Mouse (Mus musculus): ENCODE results near the gene Adgrf3. TPM values are rescaled to one million over a fixed set of nuclear protein-coding genes. Genes with fewer than 3 reads are reported as not detected.

The Adgrf3 gene
- total RNA-seq, 2 experiments from 2014 or later, result not detected

- no peak for DNase-seq
These were observed 4.0 kb downstream of the Adgrf3 start for GRCm38 (mm10) chr5:30201521-30201920.

DNA sequence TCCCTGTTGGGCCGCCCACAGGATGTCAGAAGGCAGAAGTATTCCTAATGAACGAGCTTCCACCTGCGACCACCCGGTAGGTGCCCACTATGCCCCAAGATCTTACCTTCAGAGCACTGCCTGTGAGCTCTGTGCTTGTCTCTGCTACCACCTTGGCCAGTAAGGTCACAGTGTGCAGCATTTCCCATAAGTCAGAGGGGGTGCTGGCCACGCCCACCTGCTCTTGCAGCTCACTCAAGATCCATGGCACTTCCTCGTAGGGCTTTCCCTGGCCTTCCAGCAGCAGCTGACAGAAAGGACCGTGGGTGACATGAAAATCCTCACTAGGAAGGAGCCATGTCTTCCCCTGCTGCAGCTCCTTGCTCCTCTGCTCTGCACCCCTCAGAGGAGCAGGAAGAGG is 7.3 kb downstream of the Adgrf3 start:
- no peak for DNase-seq

GRCm38 (mm10) chr5:30195340-30195739 is 10.2 kb downstream of the Adgrf3 start:
- no peak for DNase-seq

DNA sequence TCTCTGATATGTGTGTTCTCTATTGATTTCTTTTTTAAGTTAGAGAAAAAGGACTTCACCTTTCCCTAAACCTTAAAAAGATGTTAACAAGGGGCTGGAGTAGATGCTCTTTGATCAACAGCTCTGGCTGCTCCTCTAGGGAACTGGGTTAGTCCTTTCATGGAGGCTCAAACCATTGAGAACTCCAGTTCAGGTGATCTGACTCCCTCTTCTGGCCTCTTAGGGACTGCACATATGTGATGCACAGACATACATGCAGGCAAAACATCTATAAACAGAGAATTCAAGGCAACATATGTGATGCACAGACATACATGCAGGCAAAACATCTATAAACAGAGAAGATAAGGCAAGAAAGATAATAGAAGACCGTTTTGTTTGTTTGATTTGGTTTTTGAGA is 13.1 kb downstream of the Adgrf3 start:
- DNase-seq, result no peak

GRCm38 (mm10) chr5:30187687-30188485 is 17.6 kb downstream of the Adgrf3 start:
- DNase-seq, result no peak

- DNase-seq, result no peak
These were observed 29.7 kb downstream of the Adgrf3 start for GRCm38 (mm10) chr5:30175811-30176210.

DNA sequence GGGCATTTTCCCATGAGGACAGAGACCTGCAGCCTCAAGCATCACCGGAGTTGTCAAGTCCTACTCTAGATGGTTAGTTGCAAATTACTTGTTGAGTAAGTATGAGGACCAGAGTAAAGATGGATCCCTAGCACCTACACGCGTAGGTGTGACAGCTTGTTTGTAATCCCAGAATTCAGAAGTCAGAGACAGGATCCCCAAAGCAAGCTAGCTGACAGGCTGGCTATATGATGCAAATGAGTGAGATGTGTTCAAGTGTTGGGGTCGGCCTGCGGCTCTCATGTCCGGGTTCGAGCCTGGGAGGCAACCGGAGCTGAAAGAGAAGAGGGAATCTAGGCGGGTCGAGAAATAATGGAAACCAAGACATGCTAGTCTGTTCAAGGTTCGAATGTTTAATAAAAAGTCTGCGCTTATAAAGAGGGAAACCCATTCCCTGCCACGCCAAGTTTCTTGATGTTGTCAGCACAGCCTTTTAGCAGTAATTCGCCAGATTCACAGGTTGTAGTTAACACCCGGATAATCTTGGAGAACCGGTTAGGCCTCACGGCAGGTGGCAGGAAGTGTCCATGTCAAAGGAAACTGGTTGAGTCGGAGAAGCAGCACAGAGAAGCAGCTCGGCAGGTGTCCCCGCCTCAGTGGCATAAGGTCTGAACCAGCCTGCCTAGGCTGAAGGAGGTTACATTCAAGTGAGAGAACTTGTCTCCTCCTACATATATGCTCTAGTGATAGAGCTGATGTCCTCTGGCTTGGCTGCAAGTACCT is 32.4 kb downstream of the Adgrf3 start:
- DNase-seq, result no peak

- DNase-seq, result no peak
These were observed 33.4 kb downstream of the Adgrf3 start for GRCm38 (mm10) chr5:30172115-30172514.

DNA sequence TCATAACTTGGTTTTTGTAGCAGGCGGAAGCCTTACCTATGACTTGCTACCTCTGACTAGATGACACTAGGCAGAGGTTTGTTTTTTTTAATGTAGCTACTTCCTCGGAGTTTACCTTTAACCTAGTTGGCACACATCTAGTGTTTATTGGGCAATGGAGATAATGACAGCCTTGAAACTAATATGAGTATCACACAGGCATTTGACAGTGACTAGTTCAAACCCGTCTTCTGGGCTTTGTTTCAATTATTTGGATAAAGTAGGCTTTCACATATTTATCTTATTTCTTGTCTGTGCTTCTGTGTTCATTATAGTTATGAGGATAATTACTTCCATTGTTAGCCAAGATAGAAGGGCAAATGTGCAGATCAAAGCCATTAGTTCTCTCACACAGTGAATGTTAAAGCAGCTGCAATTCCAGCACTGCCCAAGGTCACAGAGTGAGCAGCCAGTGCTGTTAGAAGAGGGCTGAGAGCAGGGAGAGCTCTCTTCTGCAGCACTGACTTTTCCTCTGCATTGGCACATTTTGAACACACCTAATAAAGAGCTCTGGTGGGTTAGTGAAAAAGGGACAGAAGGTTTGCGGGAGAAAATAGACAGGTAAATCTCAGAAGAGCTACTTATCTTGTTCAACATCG is 35.1 kb downstream of the Adgrf3 start:
- no peak for DNase-seq

DNA sequence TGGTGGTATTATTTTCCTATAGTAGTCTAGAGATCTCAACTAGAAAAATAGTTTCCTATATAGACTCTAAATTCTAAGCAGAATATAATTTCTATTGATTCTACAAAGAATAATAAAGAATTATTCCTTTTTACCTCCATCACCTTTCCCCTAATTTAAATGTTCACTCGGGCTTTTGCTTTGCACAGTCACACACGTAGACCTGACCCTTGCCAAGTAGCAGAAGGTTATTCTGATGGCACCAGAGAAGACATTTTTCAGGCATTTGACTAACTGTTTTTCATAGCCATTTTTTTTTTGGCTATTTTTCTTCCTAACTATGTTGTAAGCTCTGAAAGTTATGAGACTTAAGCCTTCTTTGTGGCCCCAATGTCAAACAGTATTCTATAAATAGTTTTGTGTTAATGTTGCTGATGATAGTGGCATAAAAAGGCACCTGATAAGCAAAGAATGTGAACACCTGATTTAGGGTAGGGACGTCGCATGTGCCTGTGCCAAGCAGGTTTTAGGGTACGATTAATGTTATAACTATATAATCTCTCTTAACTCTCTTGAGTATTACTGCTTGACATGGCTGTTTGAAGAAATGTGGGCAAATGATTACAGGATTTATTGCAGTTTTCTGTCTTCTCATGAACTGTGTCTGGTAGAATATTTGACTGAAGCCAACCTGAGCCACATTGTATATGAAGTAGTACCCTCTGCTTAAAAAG is 40.1 kb downstream of the Adgrf3 start:
- no peak for DNase-seq

DNA sequence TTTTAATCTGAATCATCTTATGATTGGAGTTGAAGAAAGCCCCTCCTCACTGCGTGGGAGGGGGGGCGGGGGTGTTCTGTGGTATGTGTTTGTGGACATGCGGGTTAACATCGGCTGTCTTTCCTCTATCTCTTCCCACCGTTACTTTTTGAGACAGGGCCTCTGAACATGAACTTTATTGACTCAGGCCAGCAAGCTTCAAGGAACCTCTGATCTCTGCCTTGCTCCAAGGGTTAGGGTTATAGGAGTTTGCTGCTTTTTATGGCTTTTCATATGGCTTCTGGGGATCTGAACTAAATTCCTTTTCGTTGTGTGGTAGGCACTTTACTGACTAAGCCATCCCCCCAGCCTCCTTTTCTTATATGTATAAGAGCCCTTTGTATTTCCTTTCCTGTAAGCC is 43.2 kb downstream of the Adgrf3 start:
- DNase-seq, result no peak

DNA sequence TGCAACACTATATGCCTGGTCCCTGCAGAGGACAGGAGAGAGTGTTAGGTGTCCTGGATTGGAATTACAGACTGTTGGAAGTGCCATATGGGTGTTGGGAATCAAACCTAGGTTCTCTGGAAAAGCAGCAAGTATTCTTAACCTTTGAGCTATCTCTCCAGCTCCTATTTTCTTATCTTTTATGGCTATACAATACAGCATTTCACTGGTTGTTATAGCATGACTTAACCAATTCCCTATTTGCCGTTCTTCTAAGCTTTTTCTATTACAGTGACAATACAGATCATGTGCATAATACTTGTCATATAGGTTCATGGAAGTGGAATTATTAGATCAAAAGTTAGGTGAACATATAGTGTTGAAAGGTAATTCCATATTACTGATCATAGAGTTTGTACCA is 43.7 kb downstream of the Adgrf3 start:
- DNase-seq, result no peak

GRCm38 (mm10) chr5:30159601-30160000 is 45.9 kb downstream of the Adgrf3 start:
- peak; percentile 46 for DNase-seq

DNA sequence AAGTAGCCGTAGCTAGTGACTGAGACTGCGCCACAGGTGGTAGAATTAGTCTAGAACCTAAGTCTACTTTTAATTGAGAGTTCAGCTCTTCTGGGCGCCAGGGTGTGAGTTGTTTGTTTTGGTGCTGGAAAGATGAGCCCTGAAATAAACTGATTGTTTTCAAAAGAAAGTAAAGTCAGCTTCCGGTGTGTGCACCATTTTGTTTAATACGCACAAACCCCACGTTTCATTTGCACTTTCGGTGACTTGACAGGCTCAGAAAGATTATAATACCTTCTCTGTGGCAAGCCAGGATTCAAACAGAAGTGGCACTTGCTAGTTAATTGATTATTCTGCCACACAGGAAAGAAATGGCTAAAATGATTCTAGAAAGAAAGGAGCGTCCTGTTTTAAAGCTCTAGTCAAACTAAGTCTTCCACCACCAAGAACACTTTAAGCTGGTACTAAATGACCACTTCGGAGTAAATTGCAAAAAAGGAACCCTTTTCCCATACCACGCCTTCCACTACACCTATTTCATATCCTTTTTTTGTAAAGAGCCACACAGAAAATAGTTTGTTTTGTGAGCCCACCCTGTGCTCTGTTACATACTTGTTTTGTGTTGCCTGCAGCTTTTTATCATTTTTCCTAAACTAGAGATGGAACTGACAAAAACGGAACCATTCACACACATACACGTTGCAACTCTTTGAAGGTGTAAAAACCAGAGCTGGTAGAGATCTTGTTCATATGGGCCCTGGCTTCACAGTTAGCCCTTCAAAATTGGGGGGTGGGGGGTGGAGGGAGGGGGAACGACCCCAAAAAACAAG is 49.5 kb downstream of the Adgrf3 start:
- DNase-seq, result no peak

DNA sequence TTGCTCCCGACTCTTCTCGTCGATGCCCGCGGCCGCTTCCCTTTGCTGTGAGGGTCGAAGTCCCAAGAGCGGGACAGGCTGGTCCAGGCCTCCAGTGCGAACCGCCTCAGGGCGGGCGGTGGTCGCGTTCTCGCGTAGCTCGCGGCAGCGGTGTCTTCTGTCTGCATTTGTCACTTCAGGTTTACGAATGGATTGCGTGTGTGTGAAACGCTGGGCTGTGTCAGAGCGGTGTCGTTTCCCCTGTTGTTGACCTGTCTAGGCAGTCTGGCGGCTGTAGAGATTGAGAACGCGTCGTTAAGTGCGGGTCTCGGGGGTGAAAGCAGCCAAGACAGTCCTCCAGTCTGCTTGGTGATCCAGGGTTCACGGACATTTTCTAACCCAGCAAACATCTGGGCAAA is 50.1 kb downstream of the Adgrf3 start:
- DNase-seq, result no peak

GRCm38 (mm10) chr5:30154474-30155394 is 50.8 kb downstream of the Adgrf3 start, which contains the start of the genes Hadha and Hadhb:
Gene Hadha, minus strand, starts transcription at chr5:30155162.
Gene Hadhb, plus strand, starts transcription at chr5:30155248.
- DNase-seq, result peak; percentile 90

- no peak for DNase-seq
These were observed 51.5 kb downstream of the Adgrf3 start for GRCm38 (mm10) chr5:30154013-30154412.

GRCm38 (mm10) chr5:30153222-30153621 is 52.3 kb downstream of the Adgrf3 start:
- no peak for DNase-seq

DNA sequence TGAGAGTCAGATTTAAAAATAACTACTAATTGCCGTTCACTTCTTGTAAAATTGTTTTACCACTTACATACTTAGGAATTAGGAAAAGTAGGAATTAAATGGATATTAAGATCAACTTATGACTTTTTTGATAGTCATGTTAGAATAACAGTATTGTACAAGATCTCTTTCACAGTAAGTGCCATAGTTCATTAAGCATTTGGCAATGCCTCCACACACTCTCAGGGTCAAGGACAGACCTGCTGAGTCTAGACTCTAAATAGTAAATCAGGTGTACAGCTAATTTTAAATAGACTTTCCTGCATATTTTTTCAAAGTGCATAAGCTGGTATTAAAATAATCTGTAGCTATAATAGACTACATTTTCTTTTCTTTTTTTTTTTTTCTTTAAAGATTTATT is 53.1 kb downstream of the Adgrf3 start:
- DNase-seq, result no peak

GRCm38 (mm10) chr5:30152007-30152406 is 53.5 kb downstream of the Adgrf3 start:
- DNase-seq, result no peak
